Mouse (Mus musculus) small intestine, adult 2 months (tissue): ENCODE measurements around the gene Spsb1.

Source experiments
- CTCF ChIP-seq: fragments of 200-500 bp; IDR thresholded peaks from 2 replicates; pipeline ENCODE4 v1.5.1; 2012; ENCODE audit warnings: low read depth, mild to moderate bottlenecking, control low read depth, inconsistent platforms, low read length, moderate library complexity, mixed read lengths; ENCODE audit not compliant: insufficient replicate concordance, insufficient read length; ENCODE audit errors: extremely low read depth
- POLR2A ChIP-seq: fragments of 200-500 bp; IDR thresholded peaks from 2 replicates; pipeline ENCODE4 v1.6.1; 2012; ENCODE audit warnings: low read depth, mild to moderate bottlenecking, control low read depth, inconsistent platforms, low read length, moderate library complexity

GRCm38 (mm10) chr4:149854301-149854708, 100.5 kb downstream of the Spsb1 start:
- TF ChIP-seq CTCF (no peak), POLR2A (no peak)
